Mouse (Mus musculus) limb, embryonic 12.5 days (tissue): ENCODE results near the gene Egln1. TPM values are rescaled to one million over a fixed set of nuclear protein-coding genes. Genes with fewer than 3 reads are reported as not detected.

ENCODE experiments used
- ATAC-seq: fragments of 200-750 bp; cut with Nextera tagmentation; 2 replicates; pipeline ENCODE4 v1.8.0; 2017; ENCODE audit warnings: low read depth, moderate TSS enrichment; ENCODE audit not compliant: insufficient number of reproducible peaks, insufficient read depth, low FRiP score, low TSS enrichment
- H3K27ac ChIP-seq: fragments of 300-500 bp; sonication (generic); 2 replicates; pipeline ENCODE4 v1.5.1; 2016; ENCODE audit warnings: mild to moderate bottlenecking, moderate library complexity
- H3K27me3 ChIP-seq: fragments of 300-500 bp; sonication (generic); 2 replicates; pipeline ENCODE4 v1.6.1; 2016; ENCODE audit warnings: mild to moderate bottlenecking, moderate library complexity
- H3K36me3 ChIP-seq: fragments of 300-500 bp; sonication (generic); 2 replicates; pipeline ENCODE4 v1.6.1; 2016; ENCODE audit warnings: mild to moderate bottlenecking, moderate library complexity
- H3K4me1 ChIP-seq: fragments of 300-500 bp; sonication (generic); replicated peaks from 2 replicates; pipeline ENCODE4 v1.6.1; 2016
- H3K4me2 ChIP-seq: fragments of 300-500 bp; sonication (generic); 2 replicates; pipeline ENCODE4 v1.6.1; 2016; ENCODE audit warnings: mild to moderate bottlenecking, moderate library complexity
- H3K4me3 ChIP-seq: fragments of 300-500 bp; sonication (generic); replicated peaks from 2 replicates; pipeline ENCODE4 v1.5.1; 2016; ENCODE audit warnings: mild to moderate bottlenecking
- H3K9ac ChIP-seq: fragments of 300-500 bp; sonication (generic); replicated peaks from 2 replicates; pipeline ENCODE4 v1.6.1; 2016; ENCODE audit warnings: mild to moderate bottlenecking, moderate library complexity
- H3K9me3 ChIP-seq: fragments of 300-500 bp; sonication (generic); 2 replicates; pipeline ENCODE4 v1.6.1; 2016; ENCODE audit warnings: mild to moderate bottlenecking, moderate library complexity
- WGBS: fragments of 180-500 bp; shearing (Covaris S2); methylation state at CpG from one replicate; pipeline ENCODE4 v1.1.7; 2016; 5-methylcytosine and 5-hydroxymethylcytosine counted together
- polyA plus RNA-seq: library from polyadenylated mRNA; unstranded; fragments of >200 nt; fragmentation: Nextera tagmentation; extraction: Ambion mirVana; gene quantifications from 2 replicates; pipeline ENCODE4 v1.2.1, GENCODE M21; 2016

The Egln1 gene
- polyA plus RNA-seq, 1 experiment from 2014 or later: 13.0 TPM

DNA sequence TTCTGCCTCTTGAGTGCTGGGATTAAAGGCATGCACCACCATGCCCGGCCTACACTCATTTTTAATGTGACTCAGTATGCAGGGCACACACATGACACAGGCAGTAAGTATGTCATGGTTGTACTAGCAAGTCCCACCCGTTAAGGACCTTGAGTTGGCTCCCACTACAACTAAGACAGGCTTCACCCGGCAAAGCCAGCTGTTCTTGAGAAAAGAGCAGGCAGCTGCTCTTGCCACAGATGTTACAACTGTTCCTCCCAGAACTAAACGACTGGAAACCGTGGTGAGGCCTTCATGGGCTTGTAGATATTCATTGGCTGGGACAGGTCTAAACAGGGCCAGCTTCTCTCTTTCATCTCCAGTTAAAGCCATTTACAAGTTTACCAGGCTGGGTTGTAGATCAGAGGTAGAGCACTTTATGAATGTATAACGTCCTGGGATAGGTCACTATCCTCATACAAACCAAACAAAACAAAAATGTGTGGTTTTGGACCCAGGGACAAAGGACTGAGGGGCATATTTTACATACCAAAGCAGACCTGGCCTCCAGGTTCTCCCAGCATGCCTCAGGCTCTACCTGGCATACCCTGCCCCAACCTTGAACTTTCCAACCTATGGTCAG is 21.3 kb upstream of the Egln1 start:
- H3K4me2 ChIP-seq: no peak overlapping the region
- H3K9ac ChIP-seq: no peak overlapping the region
- WGBS: 54% methylated on average over 6 of the region's 6 CpGs
- H3K27me3 ChIP-seq: no peaks in the 10 kb centered on the region
- H3K4me3 ChIP-seq: no peak overlapping the region
- H3K36me3 ChIP-seq: no peaks in the 10 kb centered on the region
- no peak overlapping the region for H3K27ac ChIP-seq
- no peak for ATAC-seq
- 0 out of 2 replicates have a peak, but pooled peaks cover 4% of the 10 kb centered on the region for H3K9me3 ChIP-seq
- no peaks in the 10 kb centered on the region for H3K4me1 ChIP-seq

DNA sequence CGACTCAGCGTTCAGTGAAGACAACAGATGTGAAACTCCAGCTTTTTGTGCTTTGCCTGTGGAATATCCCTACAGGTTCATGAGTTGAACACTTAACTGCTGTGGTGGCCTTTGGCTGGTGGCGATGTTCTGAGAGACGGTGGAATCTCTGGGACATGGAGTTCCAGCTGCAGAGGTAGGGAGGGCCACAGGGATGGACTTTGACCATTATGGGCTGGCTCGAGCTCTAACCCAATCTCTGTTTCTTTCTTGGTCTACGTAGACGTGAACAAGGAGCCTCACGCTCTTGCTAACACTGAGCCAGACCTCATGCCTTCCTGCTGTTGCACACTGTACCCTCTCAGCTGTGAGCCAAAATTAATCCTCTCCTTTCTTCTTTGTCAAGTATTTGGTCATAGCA is 15.8 kb upstream of the Egln1 start:
- Histone ChIP-seq H3K4me2 (no peak overlapping the region), H3K9ac (no peak overlapping the region), H3K36me3 (no peaks in the 10 kb centered on the region), H3K9me3 (no peaks in the 10 kb centered on the region), H3K27me3 (no peaks in the 10 kb centered on the region), H3K4me1 (peaks cover 6% of the 10 kb centered on the region), H3K4me3 (no peak overlapping the region), H3K27ac (no peak overlapping the region)
- no peak for ATAC-seq
- WGBS: 88% methylated on average over 8 of the region's 8 CpGs

DNA sequence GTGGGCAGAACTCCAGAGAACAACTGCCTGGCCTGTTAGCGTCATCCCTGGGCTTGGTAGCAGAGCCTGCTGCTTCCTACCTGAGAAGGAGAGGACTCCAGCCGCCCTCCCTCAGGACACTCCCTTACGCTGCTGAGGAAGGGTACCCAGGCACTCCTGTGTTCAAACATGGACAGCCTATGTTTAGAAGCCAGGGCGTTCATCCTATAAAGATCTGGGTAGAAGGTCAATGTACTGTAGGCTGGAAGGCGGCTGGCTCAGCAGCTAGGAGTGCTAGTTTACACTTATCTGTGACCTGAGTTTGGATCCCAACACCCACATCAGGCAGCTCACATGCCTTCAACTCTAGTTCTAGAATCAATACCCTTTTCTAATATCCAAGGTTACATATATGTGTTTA is 14.1 kb upstream of the Egln1 start:
- no peak for ATAC-seq
- no peaks in the 10 kb centered on the region for H3K36me3 ChIP-seq

DNA sequence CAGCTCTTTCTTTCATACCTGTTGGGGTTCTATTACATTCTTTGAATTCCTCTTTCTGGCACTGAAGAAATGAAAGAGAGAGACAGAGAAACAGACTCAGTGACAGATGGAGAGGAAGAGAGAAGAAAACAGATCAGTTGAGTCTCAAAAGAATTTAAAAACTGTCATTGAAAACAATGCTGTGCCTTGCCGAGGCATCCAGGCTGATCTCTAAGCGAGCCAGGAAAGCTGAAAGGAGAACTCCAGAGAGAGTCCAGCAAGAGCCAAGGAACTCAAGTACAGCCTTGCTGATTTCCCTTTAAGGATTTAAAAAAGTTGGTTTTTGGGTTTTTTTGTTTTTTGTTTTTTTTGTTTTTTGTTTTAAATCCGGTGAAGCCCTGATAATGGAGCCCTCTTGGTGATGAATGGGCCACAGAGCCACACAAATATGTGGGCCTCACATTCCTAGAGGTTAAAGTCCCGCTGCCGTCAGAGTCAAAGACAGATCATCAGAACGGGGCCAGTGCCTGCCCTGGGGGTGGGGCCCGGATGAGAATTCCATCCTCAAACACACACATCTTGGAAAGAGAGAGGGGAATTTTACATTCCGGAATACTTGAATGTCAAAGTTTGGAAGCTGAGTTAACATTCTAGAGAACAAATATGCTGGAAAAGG is 11.2 kb upstream of the Egln1 start:
- Histone ChIP-seq H3K4me3 (no peak overlapping the region), H3K27me3 (no peaks in the 10 kb centered on the region), H3K27ac (0 out of 2 replicates have a peak overlapping the region, but pooled peaks have one; percentile 41), H3K9me3 (no peaks in the 10 kb centered on the region), H3K36me3 (no peaks in the 10 kb centered on the region), H3K4me2 (no peak overlapping the region; the same call in 1 of the 2 replicates), H3K4me1 (peaks cover 12% of the 10 kb centered on the region), H3K9ac (0 out of 2 replicates have a peak overlapping the region, but pooled peaks have one; percentile 0)
- no peak for ATAC-seq
- WGBS: 35% methylated on average over 8 of the region's 8 CpGs

More for the DNA sequence above, 14.1 kb upstream of the Egln1 start:
- Histone ChIP-seq H3K27me3 (no peaks in the 10 kb centered on the region), H3K9ac (no peak overlapping the region), H3K4me3 (no peak overlapping the region), H3K27ac (no peak overlapping the region), H3K4me1 (peaks cover 12% of the 10 kb centered on the region), H3K4me2 (no peak overlapping the region), H3K9me3 (no peaks in the 10 kb centered on the region)
- 90% methylated on average over 5 of the region's 5 CpGs for WGBS

DNA sequence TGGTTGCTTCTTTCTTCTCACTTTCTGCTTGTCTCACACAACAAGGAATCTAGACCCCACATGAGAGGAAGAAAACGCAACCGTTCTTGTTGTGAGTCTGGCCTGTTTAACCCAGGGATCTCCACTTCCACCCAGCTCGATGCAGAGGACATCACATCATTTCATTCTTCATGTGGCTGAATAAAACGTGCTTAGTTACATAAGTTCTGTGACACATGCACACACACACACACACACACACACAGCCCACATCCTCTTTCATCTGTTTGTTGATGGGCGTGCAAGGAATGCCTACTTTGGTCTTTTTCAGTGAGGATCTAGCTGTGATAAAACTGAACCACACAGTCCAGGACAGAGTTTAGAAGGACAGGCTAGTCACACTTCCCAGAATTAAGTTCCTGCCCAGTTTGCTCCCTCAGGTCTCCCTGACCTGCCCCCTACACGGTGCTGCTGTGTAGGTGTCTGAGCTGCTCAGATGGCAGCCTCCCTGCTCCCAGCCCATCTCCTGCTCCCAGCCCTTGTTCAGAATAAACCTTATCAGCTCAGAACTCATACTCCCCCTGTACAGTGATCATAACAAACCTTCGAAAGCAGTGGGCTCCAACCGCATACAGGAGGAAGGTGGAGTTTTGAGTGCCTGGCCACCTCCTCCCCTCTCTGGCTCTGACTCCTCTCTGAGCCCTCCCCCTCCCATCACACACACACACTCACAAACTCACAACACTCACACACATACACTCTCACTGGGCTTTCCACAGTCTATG is 10.5 kb upstream of the Egln1 start:
- no peak overlapping the region; the same call in 1 of the 2 replicates for H3K4me2 ChIP-seq
- peaks cover 12% of the 10 kb centered on the region for H3K4me1 ChIP-seq
- no peaks in the 10 kb centered on the region for H3K27me3 ChIP-seq
- 0 out of 2 replicates have a peak overlapping the region, but pooled peaks have one; percentile 41 for H3K27ac ChIP-seq
- H3K9me3 ChIP-seq: no peaks in the 10 kb centered on the region
- 0 out of 2 replicates have a peak overlapping the region, but pooled peaks have one; percentile 0 for H3K9ac ChIP-seq
- H3K4me3 ChIP-seq: no peak overlapping the region
- no peak for ATAC-seq
- 70% methylated on average over 8 of the region's 8 CpGs for WGBS
- no peaks in the 10 kb centered on the region for H3K36me3 ChIP-seq

DNA sequence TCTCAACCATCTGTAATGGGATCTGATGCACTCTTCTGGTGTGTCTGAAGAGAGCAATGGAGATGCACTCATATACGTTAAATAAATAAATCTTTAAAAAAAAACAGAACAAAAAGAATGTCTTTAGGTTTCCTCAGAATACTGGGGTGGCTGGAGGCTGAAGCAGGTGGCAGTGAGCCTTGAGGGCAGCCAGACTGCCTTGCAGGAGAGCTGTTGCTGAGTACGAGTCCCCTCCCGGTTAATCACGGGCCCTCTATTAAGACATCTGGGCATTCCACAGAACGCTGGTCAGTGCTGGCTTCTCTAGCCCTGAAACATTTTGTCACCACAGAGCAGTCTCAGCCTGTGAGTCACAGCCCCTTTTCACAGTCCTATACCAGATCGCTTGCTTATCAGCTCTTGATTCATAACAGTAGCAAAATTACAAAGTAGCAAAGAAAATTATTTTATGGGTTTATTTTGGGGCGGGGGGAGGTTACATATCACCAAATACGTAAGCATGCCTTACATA is 5.5 kb upstream of the Egln1 start:
- no peaks in the 10 kb centered on the region for H3K27me3 ChIP-seq
- no peak overlapping the region for H3K9ac ChIP-seq
- WGBS: 71% methylated on average over 8 of the region's 8 CpGs
- no peak overlapping the region for H3K4me2 ChIP-seq
- H3K9me3 ChIP-seq: no peaks in the 10 kb centered on the region
- H3K4me1 ChIP-seq: peaks cover 13% of the 10 kb centered on the region
- no peak overlapping the region for H3K27ac ChIP-seq
- no peak overlapping the region for H3K4me3 ChIP-seq
- ATAC-seq: no peak
- H3K36me3 ChIP-seq: no peaks in the 10 kb centered on the region

DNA sequence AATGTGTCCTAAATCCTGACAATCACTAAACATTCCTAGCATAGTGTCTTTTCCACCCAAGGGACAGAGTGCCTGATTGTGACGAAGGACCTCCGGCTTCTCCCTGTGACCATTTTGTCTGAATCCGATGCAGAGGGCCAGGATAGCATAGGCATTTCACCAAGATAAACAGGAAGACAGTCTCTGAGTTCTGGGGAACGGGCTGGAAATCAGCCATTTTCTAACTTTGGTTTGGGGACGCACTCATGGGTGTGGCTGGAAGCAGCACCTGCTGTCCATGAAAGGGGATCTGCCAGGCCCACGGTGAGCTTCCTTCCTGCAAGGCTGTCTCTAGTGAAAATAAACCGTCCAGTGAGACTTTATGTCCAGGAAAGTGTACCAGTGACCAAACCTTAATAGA is 4.1 kb upstream of the Egln1 start:
- no peak overlapping the region for H3K27ac ChIP-seq
- peaks cover 10% of the 10 kb centered on the region for H3K4me1 ChIP-seq
- H3K36me3 ChIP-seq: no peaks in the 10 kb centered on the region
- no peaks in the 10 kb centered on the region for H3K27me3 ChIP-seq
- 86% methylated on average over 7 of the region's 7 CpGs for WGBS
- ATAC-seq: no peak
- H3K9me3 ChIP-seq: no peaks in the 10 kb centered on the region
- no peak overlapping the region for H3K9ac ChIP-seq
- H3K4me2 ChIP-seq: no peak overlapping the region
- no peak overlapping the region for H3K4me3 ChIP-seq

DNA sequence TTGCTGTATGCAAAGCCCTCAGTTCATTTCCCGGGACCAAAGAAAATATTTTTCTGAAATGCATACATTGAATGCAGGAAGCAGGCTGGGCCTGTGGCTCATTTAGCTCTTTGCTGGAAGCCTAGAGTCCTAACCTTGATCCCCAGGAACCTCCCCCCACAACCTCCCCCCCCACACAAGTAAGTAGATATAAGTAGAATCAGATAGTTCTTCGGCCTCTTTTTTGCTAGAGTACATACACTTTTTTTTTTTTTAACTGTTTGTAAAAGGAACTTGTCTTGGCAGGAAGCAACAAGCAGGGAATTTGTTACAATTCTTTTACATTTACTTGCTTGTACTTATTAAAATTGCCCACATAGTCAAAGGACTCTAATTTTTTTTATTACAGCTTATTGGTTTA is 1.7 kb upstream of the Egln1 start:
- Histone ChIP-seq H3K27ac (no peak overlapping the region), H3K9ac (peak overlapping the region; percentile 5; the same call in 1 of the 2 replicates), H3K4me2 (peak overlapping the region; percentile 57), H3K4me1 (peaks cover 25% of the 10 kb centered on the region), H3K36me3 (no peaks in the 10 kb centered on the region), H3K27me3 (no peaks in the 10 kb centered on the region), H3K4me3 (peak overlapping the region; percentile 85; the same call in 1 of the 2 replicates), H3K9me3 (no peaks in the 10 kb centered on the region)
- ATAC-seq: no peak
- 76% methylated on average over 2 of the region's 2 CpGs for WGBS

DNA sequence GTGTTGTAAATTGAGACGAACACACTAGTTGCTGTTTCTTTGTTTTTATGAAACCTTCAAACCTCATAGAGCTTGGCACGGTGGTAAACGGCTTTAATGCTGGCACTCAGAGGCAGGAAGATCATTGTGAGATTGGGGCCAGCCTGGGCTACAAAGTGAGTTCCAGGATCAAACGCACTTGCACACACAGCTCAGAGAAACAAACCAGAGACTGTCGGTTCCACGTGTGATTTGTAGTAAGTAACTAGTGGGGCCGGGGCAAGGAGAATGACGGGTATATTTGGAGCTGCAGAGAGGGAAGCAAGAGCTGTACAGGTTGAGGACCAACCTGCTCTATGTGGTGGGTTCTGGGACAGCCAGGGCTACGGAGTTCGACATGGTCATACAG is 939 bp upstream of the Egln1 start:
- 0 out of 2 replicates have a peak, but pooled peaks cover 3% of the 10 kb centered on the region for H3K36me3 ChIP-seq
- peak overlapping the region; percentile 57 for H3K4me2 ChIP-seq
- H3K4me3 ChIP-seq: peak overlapping the region; percentile 85
- peak overlapping the region; percentile 96 for H3K27ac ChIP-seq
- 31% methylated on average over 10 of the region's 10 CpGs for WGBS
- no peaks in the 10 kb centered on the region for H3K9me3 ChIP-seq
- H3K4me1 ChIP-seq: peaks cover 33% of the 10 kb centered on the region
- no peaks in the 10 kb centered on the region for H3K27me3 ChIP-seq
- peak overlapping the region; percentile 94 for H3K9ac ChIP-seq
- ATAC-seq: no peak

DNA sequence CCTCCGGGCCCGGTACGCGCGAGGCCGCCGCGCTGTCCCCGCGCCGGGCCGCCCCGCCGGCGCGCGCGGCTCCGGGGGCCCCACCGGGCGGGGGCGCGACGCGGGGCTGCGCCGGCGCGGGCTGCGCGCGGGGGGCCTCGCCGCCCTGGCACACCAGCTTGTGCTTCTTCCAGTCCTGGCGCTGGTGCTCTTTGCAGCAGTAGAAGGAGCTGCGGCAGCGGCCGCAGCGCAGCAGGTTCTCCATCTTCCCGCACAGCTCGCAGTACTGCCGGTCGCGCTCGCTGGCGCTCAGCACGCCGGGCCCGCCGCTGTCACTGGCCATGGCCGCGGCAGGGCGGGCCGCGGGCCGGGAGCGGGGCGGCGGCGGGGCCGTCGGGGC is 402 bp downstream of the Egln1 start:
- peak; percentile 34 for ATAC-seq
- Histone ChIP-seq H3K4me1 (peaks cover 38% of the 10 kb centered on the region), H3K9me3 (no peaks in the 10 kb centered on the region), H3K36me3 (0 out of 2 replicates have a peak, but pooled peaks cover 10% of the 10 kb centered on the region), H3K27ac (peak overlapping the region; percentile 95), H3K27me3 (no peaks in the 10 kb centered on the region), H3K9ac (peak overlapping the region; percentile 94), H3K4me2 (peak overlapping the region; percentile 86), H3K4me3 (peak overlapping the region; percentile 85)
- WGBS: under 1% methylated on average over 56 of the region's 62 CpGs
